Mouse (Mus musculus): ENCODE results near the gene Gm26727. TPM values are rescaled to one million over a fixed set of nuclear protein-coding genes. Genes with fewer than 3 reads are reported as not detected.

Gene Gm26727
- polyA plus RNA-seq (2012; rRNA removed) = not detected in 2 replicates

GRCm38 (mm10) chr2:67433081-67433480, at the start of gene Gm26727:
Gene Gm26727 (minus strand): TSS chr2:67433181.

DNA sequence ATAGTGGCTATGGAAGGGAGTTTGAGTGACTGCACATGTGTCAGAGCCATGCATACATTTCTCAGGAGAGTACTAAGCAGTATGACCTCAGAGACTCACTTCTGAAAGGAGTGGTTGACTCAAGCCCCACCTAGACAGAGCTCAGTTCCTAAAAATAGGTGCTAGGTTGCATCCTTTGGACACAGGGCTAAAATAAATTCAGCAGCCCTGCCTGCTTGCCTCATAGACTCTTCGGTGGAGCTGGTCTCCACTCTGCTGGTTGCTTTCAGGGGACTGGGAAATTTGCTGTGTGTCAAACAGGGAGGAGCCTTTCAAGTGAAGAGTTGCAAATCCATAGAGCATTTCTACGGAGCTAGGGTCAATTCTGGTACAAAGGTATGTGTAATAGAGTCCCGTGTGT, 12.8 kb upstream of the Gm26727 start, which contains the start of gene Xirp2:
Gene Xirp2 (plus strand): TSS at position 223 of the 400 bp plus-strand sequence.

GRCm38 (mm10) chr2:67413425-67413824, 19.6 kb downstream of the Gm26727 start, which contains the start of gene Gm21830:
Gene Gm21830 (plus strand): TSS chr2:67413725.

Other genes starting within 250 kb of the Gm26727 start
- not detected in 2 replicates for gene Gm21830, start 19.5 kb downstream of the Gm26727 start, polyA plus RNA-seq (2012; rRNA removed)
- gene Xirp2, start 12.8 kb upstream of the Gm26727 start, polyA plus RNA-seq (2012; rRNA removed) = not detected in 2 replicates
- 0.06 and 0.10 TPM in 2 replicates for gene B3galt1, start 132.7 kb upstream of the Gm26727 start, polyA plus RNA-seq (2012; rRNA removed)